In the genomic region with DNA sequence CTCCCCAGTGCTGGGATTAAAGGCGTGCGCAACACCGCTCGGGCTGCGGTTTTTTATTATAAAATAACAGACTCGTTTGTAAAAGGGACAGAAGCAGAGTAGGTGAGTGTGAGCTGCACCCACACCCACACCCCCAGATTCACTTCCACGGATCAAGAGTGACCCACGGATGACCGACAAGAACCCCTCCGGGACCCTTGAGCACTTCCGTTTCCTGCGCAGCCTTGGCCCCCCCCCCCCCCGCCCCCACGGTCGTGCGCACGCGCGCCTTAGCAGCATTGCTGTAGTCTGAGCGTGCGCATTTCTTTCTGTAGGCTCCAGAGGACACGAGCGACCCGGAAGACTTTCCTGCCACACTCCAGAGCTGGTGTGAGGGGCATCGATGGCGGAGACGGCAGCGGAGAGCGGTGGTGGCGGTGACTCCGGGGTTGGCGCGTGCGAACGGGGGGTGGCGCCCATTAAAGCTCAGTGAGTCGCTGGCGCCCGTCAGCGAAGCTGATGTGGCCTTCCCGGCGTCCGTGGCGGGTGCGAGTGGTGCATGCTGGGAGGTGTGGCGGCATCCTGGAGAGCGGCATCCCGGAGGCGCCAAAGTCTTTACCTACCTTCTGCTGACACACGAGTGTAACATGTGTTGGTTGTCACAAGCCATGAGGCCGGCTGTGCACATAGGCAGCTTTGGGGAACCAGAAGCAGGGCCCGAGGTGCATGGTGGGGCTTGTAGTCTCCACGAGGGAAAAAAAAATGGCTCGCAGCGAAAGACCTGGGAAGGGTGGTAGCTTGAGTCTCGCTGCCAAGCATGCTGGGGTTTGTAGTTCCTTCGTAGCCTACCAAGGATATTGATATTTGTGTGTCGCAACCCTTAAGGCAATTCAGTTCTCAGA, we compare ENCODE assay signal across 8 mouse cellular contexts. TPM values are rescaled to one million over a fixed set of nuclear protein-coding genes. Genes with fewer than 3 reads are reported as not detected.
DNase-seq lines count a peak whose midpoint lies in the region; ATAC-seq and TF ChIP-seq lines count a peak whose summit lies in the region.

Dus3l (plus strand) TSS at position 284 of the 881 bp plus-strand sequence.

- peak within 1 kb of the TSS; percentile 94 for H3K27ac ChIP-seq in bone marrow macrophage, adult 2 months (ENCODE audit: insufficient read depth, low read depth, low read length)
- H3K27ac ChIP-seq in embryonic fibroblast, embryonic 13.5 days (ENCODE audit: insufficient read depth, low read length) = peak within 1 kb of the TSS; percentile 92
- H3K27ac ChIP-seq in kidney, embryonic 15.5 days = peak within 1 kb of the TSS; percentile 99

- DNase-seq in 416B (ENCODE audit: low read depth) = peak; percentile 96
- peak; percentile 89 to 91 for DNase-seq in heart, adult 9 months (ENCODE audit: low spot score in 2 of 2)
- DNase-seq in liver = peak; percentile 89
- DNase-seq in spleen, postnatal 4 days (ENCODE audit: low spot score in 2 of 2) = peak; percentile 85 to 94

- WGBS in kidney, embryonic 15.5 days = 1% methylated on average over 58 of the region's 58 CpGs

- H3K9me3 ChIP-seq in kidney, embryonic 15.5 days (replicated peaks) = no peaks in the 10 kb centered on the region

- no peak for TF ChIP-seq CTCF in bone marrow macrophage, adult 2 months (IDR thresholded peaks at IDR 0.05; ENCODE audit: low read depth, low read length)
- no peak for TF ChIP-seq CTCF in embryonic fibroblast, embryonic 13.5 days (IDR thresholded peaks at IDR 0.05; ENCODE audit: borderline replicate concordance, insufficient read depth, low read length)

- peak within 1 kb of the TSS; percentile 82 for H3K4me2 ChIP-seq in kidney, embryonic 15.5 days

- H3K36me3 ChIP-seq in kidney, embryonic 15.5 days = peaks cover 36% of the 10 kb centered on the region

- peak within 1 kb of the TSS; percentile 75 for H3K9ac ChIP-seq in kidney, embryonic 15.5 days

- peaks cover 2% of the 10 kb centered on the region; the same call in 1 of the 2 replicates for H3K4me1 ChIP-seq in bone marrow macrophage, adult 2 months (ENCODE audit: control insufficient read depth, insufficient read depth, low read length)
- H3K4me1 ChIP-seq in embryonic fibroblast, embryonic 13.5 days (ENCODE audit: control insufficient read depth, insufficient read depth, low read length) = no peaks in the 10 kb centered on the region; the same call in 1 of the 2 replicates
- peaks cover 31% of the 10 kb centered on the region for H3K4me1 ChIP-seq in kidney, embryonic 15.5 days

- H3K27me3 ChIP-seq in kidney, embryonic 15.5 days = peaks cover 6% of the 10 kb centered on the region; the same call in 1 of the 2 replicates

- peak; percentile 79; the same call in 1 of the 2 replicates for TF ChIP-seq POLR2A in bone marrow macrophage, adult 2 months (IDR thresholded peaks at IDR 0.05; ENCODE audit: borderline replicate concordance, low read depth, low read length)
- peak; percentile 61 for TF ChIP-seq POLR2A in embryonic fibroblast, embryonic 13.5 days (IDR thresholded peaks at IDR 0.05; ENCODE audit: low read depth, low read length)

- peak; percentile 80 for ATAC-seq in kidney, embryonic 15.5 days (replicated peaks; ENCODE audit: low FRiP score)
- ATAC-seq in monocyte, adult 5-6 weeks (replicated peaks; ENCODE audit: insufficient number of reproducible peaks, low FRiP score, low TSS enrichment, poor library complexity, severe bottlenecking) = peak; percentile 72

- peak within 1 kb of the TSS; percentile 97 for H3K4me3 ChIP-seq in bone marrow macrophage, adult 2 months (ENCODE audit: insufficient read depth, low read length)
- peak within 1 kb of the TSS; percentile 81 for H3K4me3 ChIP-seq in embryonic fibroblast, embryonic 13.5 days (ENCODE audit: insufficient read depth, low read length)
- H3K4me3 ChIP-seq in kidney, embryonic 15.5 days (replicated peaks) = peak within 1 kb of the TSS; percentile 89

RNA-seq across cellular contexts. Expression of gene Dus3l, which starts in this region (rescaled TPM):
- polyA plus RNA-seq in bone marrow macrophage, adult 2 months (2012; ENCODE audit: insufficient read depth, insufficient read length, missing spikeins) = 21.4 and 24.9 TPM in 2 replicates
- polyA plus RNA-seq in embryonic fibroblast, embryonic 13.5 days (2011; ENCODE audit: insufficient read length, low read depth, missing spikeins) = 17.4 and 17.6 TPM in 2 replicates
- polyA plus RNA-seq in kidney, embryonic 15.5 days (2015; fragmentation: Nextera tagmentation; extraction: Ambion mirVana) = 46.5 and 54.6 TPM in 2 replicates
- 15.0 to 22.2 TPM (median 19.2 TPM) in 3 replicates for total RNA-seq in monocyte, adult 5-6 weeks (2017)

Comparison
In these comparisons a context has a peak if more than half of its experiments do, and no peak if none do; other contexts are left out.
1. Peak in every context shown above with its lines: DNase-seq, ATAC-seq, H3K4me3 ChIP-seq and H3K27ac ChIP-seq.